Mouse (Mus musculus) CH12.LX (cell line): Measurements from ENCODE around the gene Bach2. TPM values are rescaled to one million over a fixed set of nuclear protein-coding genes. Genes with fewer than 3 reads are reported as not detected.

Source experiments
- DNase-seq: peaks from one replicate; pipeline ENCODE4 v3.0.0-alpha.2; 2013; ENCODE audit errors: extremely low read depth
- H3K27ac ChIP-seq: 2 replicates; pipeline ENCODE4 v1.5.1; 2012; ENCODE audit warnings: low read depth, mild to moderate bottlenecking, control low read depth, moderate library complexity; ENCODE audit not compliant: insufficient read depth
- H3K27me3 ChIP-seq: replicated peaks from 2 replicates; pipeline ENCODE3; 2012; ENCODE audit warnings: inconsistent platforms
- H3K36me3 ChIP-seq, 2 experiments: replicated peaks in 1 of 2; 2 replicates each; pipeline versions ENCODE3 to v1.6.1; 2012; ENCODE audit warnings: inconsistent platforms in 1 of 2, low read length in 1 of 2, mild to moderate bottlenecking in 1 of 2, mixed read lengths in 1 of 2, moderate library complexity in 1 of 2; ENCODE audit not compliant: control insufficient read depth in 1 of 2, insufficient read depth in 1 of 2
- H3K4me1 ChIP-seq, 2 experiments: 2 replicates each; pipeline ENCODE4 v1.6.1; 2012; ENCODE audit warnings: inconsistent platforms in 1 of 2, moderate library complexity in 1 of 2; ENCODE audit not compliant: insufficient read depth in 2 of 2, control insufficient read depth in 1 of 2
- H3K4me2 ChIP-seq: 2 replicates; pipeline ENCODE4 v1.6.1; 2012; ENCODE audit warnings: low read depth, mild to moderate bottlenecking, control low read depth; ENCODE audit not compliant: poor library complexity, insufficient read depth, severe bottlenecking
- H3K4me3 ChIP-seq, 3 experiments: fragments of 150-350 bp in 1 of 3; sonication (generic) in 1 of 3; replicated peaks in 1 of 3; 2 replicates each; pipeline versions ENCODE3 to v1.5.1; 2011 to 2012; ENCODE audit warnings: low read depth in 2 of 3, low read length in 2 of 3, mild to moderate bottlenecking in 2 of 3, moderate library complexity in 2 of 3, control low read depth in 1 of 3, improper control_type of control experiment in 1 of 3, inconsistent platforms in 1 of 3, mixed read lengths in 1 of 3; ENCODE audit not compliant: poor library complexity in 1 of 3
- H3K79me2 ChIP-seq: replicated peaks from 2 replicates; pipeline ENCODE4 v1.6.1; 2012; ENCODE audit warnings: mild to moderate bottlenecking, moderate library complexity; ENCODE audit not compliant: control insufficient read depth, poor library complexity, insufficient read depth, severe bottlenecking; ENCODE audit errors: extremely low read depth
- H3K9ac ChIP-seq: 2 replicates; pipeline ENCODE4 v1.6.1; 2012; ENCODE audit warnings: low read depth, mild to moderate bottlenecking, control low read depth, moderate library complexity; ENCODE audit not compliant: insufficient read depth
- H3K9me3 ChIP-seq: replicated peaks from 2 replicates; pipeline ENCODE3; 2012; ENCODE audit warnings: low read length, inconsistent platforms, mixed read lengths
- BHLHE40 ChIP-seq: IDR thresholded peaks from 2 replicates; pipeline ENCODE4 v1.6.1; 2011; ENCODE audit warnings: mild to moderate bottlenecking, low read depth, low read length, improper control_type of control experiment
- CTCF ChIP-seq, 2 experiments: IDR thresholded peaks in 1 of 2; conservative IDR thresholded peaks in 1 of 2; 2 replicates each; pipeline ENCODE4 v1.5.1; 2011 to 2012; ENCODE audit warnings: low read depth in 2 of 2, low read length in 2 of 2, improper control_type of control experiment in 1 of 2, inconsistent platforms in 1 of 2, mild to moderate bottlenecking in 1 of 2, moderate library complexity in 1 of 2
- EP300 ChIP-seq: IDR thresholded peaks from 2 replicates; pipeline ENCODE4 v1.6.1; 2011; ENCODE audit warnings: low read length, improper control_type of control experiment
- ETS1 ChIP-seq: conservative IDR thresholded peaks from 2 replicates; pipeline ENCODE4 v1.6.1; 2012; ENCODE audit warnings: low read depth, mild to moderate bottlenecking, inconsistent platforms, low read length, improper control_type of control experiment, moderate library complexity
- JUN ChIP-seq: IDR thresholded peaks from 2 replicates; pipeline ENCODE4 v1.6.1; 2011; ENCODE audit warnings: low read depth, mild to moderate bottlenecking, low read length, improper control_type of control experiment, moderate library complexity; ENCODE audit not compliant: insufficient read depth
- MAX ChIP-seq: IDR thresholded peaks from 2 replicates; pipeline ENCODE4 v1.6.1; 2011; ENCODE audit warnings: low read length, improper control_type of control experiment
- MYC ChIP-seq: IDR thresholded peaks from 2 replicates; pipeline ENCODE4 v1.6.1; 2011; ENCODE audit warnings: low read depth, mild to moderate bottlenecking, improper control_type of control experiment, low read length
- NELFE ChIP-seq: IDR thresholded peaks from 2 replicates; pipeline ENCODE4 v1.6.1; 2011; ENCODE audit warnings: low read depth, low read length, improper control_type of control experiment
- NRF1 ChIP-seq: IDR thresholded peaks from 2 replicates; pipeline ENCODE4 v1.6.1; 2014; ENCODE audit warnings: low read depth, mild to moderate bottlenecking, inconsistent platforms, low read length, improper control_type of control experiment, moderate library complexity
- PAX5 ChIP-seq: IDR thresholded peaks from 2 replicates; pipeline ENCODE4 v1.6.1; 2012; ENCODE audit warnings: low read length, inconsistent platforms, mixed read lengths
- RAD21 ChIP-seq: IDR thresholded peaks from 2 replicates; pipeline ENCODE4 v1.6.1; 2011; ENCODE audit warnings: low read depth, mild to moderate bottlenecking, low read length, improper control_type of control experiment, moderate library complexity
- SIN3A ChIP-seq: IDR thresholded peaks from 2 replicates; pipeline ENCODE4 v1.6.1; 2012; ENCODE audit warnings: low read length, improper control_type of control experiment, inconsistent platforms
- TBP ChIP-seq: conservative IDR thresholded peaks from 2 replicates; pipeline ENCODE4 v1.6.1; 2011; ENCODE audit warnings: low read depth, low read length, improper control_type of control experiment
- TCF12 ChIP-seq: IDR thresholded peaks from 2 replicates; pipeline ENCODE4 v1.6.1; 2014; ENCODE audit warnings: low read depth, mild to moderate bottlenecking, inconsistent platforms, low read length, improper control_type of control experiment
- UBTF ChIP-seq: IDR thresholded peaks from 2 replicates; pipeline ENCODE4 v1.6.1; 2012; ENCODE audit warnings: low read depth, mild to moderate bottlenecking, inconsistent platforms, low read length, improper control_type of control experiment, moderate library complexity
- USF1 ChIP-seq: IDR thresholded peaks from 2 replicates; pipeline ENCODE4 v1.6.1; 2014; ENCODE audit warnings: low read depth, mild to moderate bottlenecking, inconsistent platforms, low read length, improper control_type of control experiment
- USF2 ChIP-seq: conservative IDR thresholded peaks from 2 replicates; pipeline ENCODE4 v1.6.1; 2011; ENCODE audit warnings: low read depth, low read length, improper control_type of control experiment
- ZKSCAN1 ChIP-seq: IDR thresholded peaks from 2 replicates; pipeline ENCODE4 v1.6.1; 2012; ENCODE audit warnings: low read depth, inconsistent platforms, low read length, improper control_type of control experiment, borderline replicate concordance
- ZMIZ1 ChIP-seq: IDR thresholded peaks from 2 replicates; pipeline ENCODE4 v1.6.1; 2012; ENCODE audit warnings: low read depth, mild to moderate bottlenecking, inconsistent platforms, low read length, improper control_type of control experiment
- dilution Hi-C: fragments of 300-500 bp; cut with MboI; formaldehyde crosslinking; loops from 2 replicates; pipeline ENCODE4 v1.14.3; 2020; ENCODE audit warnings: low sequenced_read_pairs; ENCODE audit not compliant: extremely low pct_unique_long_range_greater_than_20kb, extremely low pct_ligation_motif_present
- in situ Hi-C: fragments of 300-500 bp; cut with MboI; formaldehyde crosslinking; loops from 3 replicates; pipeline ENCODE4 v1.14.3; 2019; ENCODE audit warnings: low sequenced_read_pairs, low pct_ligation_motif_present, low pct_unique_long_range_greater_than_20kb, mixed read lengths
- polyA plus RNA-seq: library from polyadenylated mRNA; unstranded; fragments of >175 nt; gene quantifications from 2 replicates; pipeline ENCODE4 v1.2.1, GENCODE M21; 2012; ENCODE audit warnings: low read depth; ENCODE audit not compliant: insufficient read length
- total RNA-seq, 2 experiments: library from RNA; depleted of rRNA; stranded (reverse); fragments of 300-350 nt in 1 of 2; fragments of >200 nt in 1 of 2; gene quantifications; 2 replicates each; pipeline ENCODE4 v1.2.3; 2012 to 2014

Bach2 gene
- total and polyA plus RNA-seq, 3 experiments = 0.11 TPM; not detected in 2

GRCm38 (mm10) chr4:32351661-32352246, 113.2 kb downstream of the Bach2 start:
- no peak overlapping the region for H3K27ac ChIP-seq
- TF ChIP-seq SIN3A (no peak), PAX5 (no peak), MAX (no peak), JUN (no peak), MYC (no peak)
- in situ Hi-C loops = no loop called here

GRCm38 (mm10) chr4:32352442-32352841, 113.8 kb downstream of the Bach2 start:
- Histone ChIP-seq H3K4me3 (no peak overlapping the region), H3K4me1 (peaks cover 5 to 7% of the 10 kb centered on the region in 2 experiments; a peak in 2 of 4 replicates), H3K79me2 (no peaks in the 10 kb centered on the region), H3K4me2 (no peak overlapping the region), H3K27ac (no peak overlapping the region), H3K9me3 (no peaks in the 10 kb centered on the region), H3K27me3 (no peaks in the 10 kb centered on the region), H3K9ac (no peak overlapping the region), H3K36me3 (no peaks in the 10 kb centered on the region)
- no peak for DNase-seq
- in situ Hi-C loops = no loop called here
- TF ChIP-seq CTCF (conservative IDR thresholded peaks at IDR 0.05 in 1 of 2, IDR thresholded peaks at IDR 0.05 in 1 of 2; ENCODE audit: low read depth in 2 of 2, low read length in 2 of 2) (no peak), ETS1 (no peak), JUN (no peak), NRF1 (no peak), MYC (no peak), UBTF (no peak), PAX5 (no peak), ZMIZ1 (no peak), TBP (no peak), BHLHE40 (no peak), USF2 (no peak), SIN3A (no peak), RAD21 (no peak), USF1 (no peak), TCF12 (no peak), EP300 (no peak), ZKSCAN1 (no peak), NELFE (no peak)
- dilution Hi-C loops = no loop called here

More at GRCm38 (mm10) chr4:32351661-32352246, 113.2 kb downstream of the Bach2 start:
- Histone ChIP-seq H3K4me2 (no peak overlapping the region), H3K9me3 (no peaks in the 10 kb centered on the region), H3K4me3 (no peak overlapping the region), H3K4me1 (peaks cover 3 to 5% of the 10 kb centered on the region in 2 experiments; a peak in 2 of 4 replicates), H3K79me2 (no peaks in the 10 kb centered on the region), H3K9ac (no peak overlapping the region), H3K36me3 (no peaks in the 10 kb centered on the region), H3K27me3 (no peaks in the 10 kb centered on the region)
- dilution Hi-C loops = no loop called here
- no peak for DNase-seq
